Mouse (Mus musculus) heart, adult 9 months (tissue): ENCODE results near the gene Gnl2.

Experiments used
- DNase-seq, 2 experiments: peaks; one replicate each; pipeline ENCODE4 v3.0.0; 2022; ENCODE audit warnings: low spot score in 2 of 2

Gnl2 gene

DNA sequence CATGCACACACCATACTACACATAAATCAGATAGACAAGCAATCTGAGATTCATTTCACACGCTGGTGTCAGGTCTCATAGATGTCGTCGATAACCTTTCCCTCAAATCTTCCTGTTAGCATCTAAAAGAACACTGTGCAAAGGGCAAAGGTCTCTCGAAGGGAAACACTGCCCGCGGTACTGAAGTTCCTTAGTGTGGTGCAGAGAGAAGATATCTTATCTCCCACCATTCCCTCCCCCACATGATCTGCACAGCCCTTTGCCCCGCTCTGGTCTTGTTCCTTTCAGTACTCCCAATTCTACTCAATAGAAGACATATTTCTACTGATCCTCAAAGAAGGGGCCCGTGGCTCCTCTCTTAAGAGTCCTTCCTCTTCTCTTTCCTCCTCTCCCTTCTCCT is 13.4 kb upstream of the Gnl2 start:
- no peak for DNase-seq

DNA sequence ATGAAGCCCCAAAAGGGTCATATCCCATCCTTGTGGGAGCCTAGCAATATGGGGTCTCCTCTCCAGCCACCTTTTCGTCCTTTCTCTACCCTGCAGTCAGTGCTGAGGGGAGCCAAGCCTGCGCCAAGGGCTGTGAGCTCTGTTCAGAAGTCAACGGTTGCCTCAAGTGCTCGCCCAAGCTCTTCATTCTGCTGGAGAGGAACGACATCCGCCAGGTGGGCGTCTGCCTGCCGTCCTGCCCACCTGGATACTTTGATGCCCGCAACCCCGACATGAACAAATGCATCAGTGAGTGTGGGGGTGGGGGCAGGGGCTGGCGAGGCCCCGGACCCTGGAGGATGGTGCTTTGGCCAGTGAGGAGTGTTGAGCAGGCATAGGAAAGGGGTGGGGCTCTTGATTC is 11.5 kb upstream of the Gnl2 start:
- DNase-seq = no peak

DNA sequence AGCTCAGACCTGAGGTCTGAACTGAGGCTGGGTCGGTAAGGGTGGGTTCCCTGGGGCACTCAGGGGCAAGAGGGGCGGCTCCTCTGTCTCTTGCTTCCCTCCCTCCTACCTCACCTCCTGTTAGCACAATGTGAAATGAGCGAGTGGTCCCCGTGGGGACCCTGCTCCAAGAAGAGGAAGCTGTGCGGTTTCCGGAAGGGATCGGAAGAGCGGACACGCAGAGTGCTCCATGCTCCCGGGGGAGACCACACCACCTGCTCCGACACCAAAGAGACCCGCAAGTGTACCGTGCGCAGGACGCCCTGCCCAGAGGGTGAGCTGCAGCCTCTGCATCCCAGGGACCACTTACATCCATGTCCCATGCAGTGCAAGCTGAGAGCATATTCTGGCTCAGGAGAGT is 8.9 kb upstream of the Gnl2 start:
- DNase-seq = no peak

DNA sequence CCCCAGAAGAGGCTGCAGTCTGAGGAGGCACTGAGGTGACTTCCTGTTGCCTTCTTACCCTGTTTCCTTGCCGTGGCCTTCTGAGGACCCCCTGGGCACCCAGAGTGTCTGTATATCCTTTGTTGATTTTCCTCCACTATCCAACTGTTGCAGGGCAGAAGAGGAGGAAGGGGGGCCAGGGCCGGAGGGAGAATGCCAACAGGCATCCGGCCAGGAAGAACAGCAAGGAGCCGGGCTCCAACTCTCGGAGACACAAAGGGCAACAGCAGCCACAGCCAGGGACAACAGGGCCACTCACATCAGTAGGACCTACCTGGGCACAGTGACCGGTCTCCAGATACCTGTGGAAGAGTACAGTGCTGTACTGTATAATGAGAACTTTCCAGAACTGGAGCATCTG is 8.2 kb upstream of the Gnl2 start:
- no peak for DNase-seq

DNA sequence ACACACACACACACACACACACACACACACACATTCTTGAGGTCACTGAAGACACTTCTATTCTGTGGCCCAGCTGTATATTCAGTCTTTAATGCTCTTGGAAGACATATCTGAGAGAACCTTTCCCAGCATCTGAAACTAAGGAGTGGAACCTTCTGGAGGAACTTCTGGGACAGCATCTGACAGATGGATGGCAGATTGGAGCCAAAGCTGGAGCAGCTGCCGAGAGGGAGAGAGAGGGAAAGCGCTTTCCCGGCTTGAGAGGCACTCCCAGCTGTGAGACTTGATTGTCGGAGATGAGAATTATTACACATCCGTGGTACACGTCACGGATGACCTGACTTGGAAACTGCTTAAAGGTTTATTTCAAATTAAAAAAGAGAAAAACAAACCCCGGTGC is 7.7 kb upstream of the Gnl2 start:
- DNase-seq = no peak

DNA sequence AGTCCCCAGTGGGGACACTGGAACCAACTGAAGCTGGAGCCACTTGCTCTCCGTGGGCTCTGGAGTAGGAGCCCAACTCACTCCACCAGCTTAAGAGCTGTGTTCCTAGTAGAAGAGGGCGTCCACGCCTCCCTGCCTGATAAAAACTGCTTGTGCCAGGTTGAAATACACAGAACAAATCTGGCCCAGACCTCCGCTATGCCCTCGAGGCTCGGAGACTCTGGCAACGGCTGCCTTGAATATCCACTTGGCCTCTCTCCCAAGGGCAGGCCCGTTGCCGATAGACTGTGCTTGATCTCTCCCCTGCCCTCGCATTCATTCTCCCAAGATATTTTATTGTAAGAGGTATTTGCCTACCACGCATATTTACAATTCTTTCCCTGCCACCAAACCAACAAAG is 1.0 kb downstream of the Gnl2 start:
- peak; percentile 12 to 27 for DNase-seq

DNA sequence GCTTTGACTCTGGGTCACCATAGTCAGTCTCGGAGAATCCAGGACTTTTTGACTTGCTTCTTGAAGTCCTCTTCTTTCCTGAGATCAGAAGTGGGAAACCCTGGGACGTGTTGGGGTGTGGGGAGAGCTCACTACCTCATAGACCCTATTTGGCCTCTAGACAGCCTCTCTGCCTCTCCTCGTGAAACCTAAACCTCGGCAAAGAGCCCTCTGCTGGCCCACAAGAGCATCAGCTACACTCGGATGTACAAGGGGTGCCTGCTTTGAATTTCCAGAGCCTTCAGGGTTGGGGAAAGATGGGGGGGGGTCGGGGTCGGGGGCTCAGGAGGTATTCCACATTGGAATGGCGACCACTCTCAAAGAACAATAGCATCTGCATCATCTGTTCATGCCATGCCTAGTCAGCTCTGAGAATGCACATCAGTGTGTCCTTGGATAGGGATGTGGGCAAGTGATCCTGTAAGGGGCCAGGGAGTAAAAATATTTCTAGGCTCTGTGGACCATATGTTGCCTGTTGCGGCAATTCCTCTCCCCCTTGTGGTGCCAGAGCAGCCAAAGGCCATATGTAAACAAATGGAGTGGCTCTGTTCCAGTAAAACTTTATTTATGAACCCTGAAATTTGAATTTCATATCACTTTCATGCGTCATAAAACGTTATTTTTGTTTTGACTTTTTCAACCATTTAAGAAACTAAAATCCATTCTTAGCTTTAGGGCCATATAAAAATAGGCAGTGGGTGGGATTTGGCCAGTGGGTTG is 4.6 kb downstream of the Gnl2 start:
- no peak for DNase-seq

DNA sequence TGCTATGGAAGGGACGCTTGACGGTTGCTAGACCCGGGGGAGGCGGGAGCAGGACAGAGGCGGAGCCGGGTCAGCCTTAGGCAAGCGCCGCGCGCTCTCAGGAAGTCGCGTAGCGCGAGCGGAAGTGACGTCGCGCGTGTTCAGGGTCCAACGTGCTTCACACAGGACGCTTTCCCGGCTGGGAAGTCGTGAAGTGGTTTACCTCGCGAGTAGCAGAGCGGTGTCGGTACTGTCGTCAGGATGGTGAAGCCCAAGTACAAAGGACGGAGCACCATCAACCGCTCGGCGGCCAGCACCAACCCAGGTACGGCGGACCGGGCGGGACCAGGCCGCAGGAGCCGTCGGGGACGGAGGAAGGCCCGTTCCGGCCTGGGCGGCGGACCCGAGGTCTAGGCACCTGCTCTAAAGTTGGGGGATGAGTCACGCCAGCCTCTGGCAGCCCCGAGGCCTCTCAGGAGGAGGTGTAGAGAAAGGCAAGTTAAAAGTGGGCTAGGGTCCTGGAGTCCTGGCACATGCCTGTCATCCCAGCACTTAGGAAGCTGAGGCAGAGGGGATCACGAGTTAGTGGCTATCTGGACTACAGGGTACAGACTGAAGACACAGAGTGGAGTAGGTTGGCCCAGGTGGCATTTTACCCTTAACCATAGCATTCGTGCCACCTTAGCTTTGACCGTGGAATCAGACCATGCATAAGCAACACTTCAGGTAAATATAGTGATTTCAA is 13.7 kb downstream of the Gnl2 start:
- DNase-seq = peak; percentile 92 to 94

GRCm38 (mm10) chr4:125034341-125034740 is 18.0 kb downstream of the Gnl2 start:
- DNase-seq = no peak

DNA sequence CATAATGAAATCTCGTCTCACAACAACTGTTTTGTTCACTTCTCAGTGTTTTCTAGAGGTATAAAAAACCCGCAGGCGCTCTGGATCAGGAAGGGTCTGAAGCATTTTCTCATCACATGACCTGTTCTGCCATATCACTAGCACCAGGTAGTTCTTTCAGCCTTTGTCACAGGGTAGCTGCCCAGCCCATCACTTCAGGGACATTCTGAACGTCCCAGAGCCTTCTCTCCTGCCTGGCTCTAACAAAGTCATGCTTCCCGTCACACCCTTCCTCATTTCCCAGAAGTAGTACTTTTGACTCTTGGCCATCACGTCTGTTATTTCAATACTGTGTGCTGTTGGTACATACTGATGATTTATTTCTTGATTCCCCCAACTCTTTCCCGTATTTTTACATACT is 28.1 kb downstream of the Gnl2 start:
- peak; percentile 8 to 28 for DNase-seq

DNA sequence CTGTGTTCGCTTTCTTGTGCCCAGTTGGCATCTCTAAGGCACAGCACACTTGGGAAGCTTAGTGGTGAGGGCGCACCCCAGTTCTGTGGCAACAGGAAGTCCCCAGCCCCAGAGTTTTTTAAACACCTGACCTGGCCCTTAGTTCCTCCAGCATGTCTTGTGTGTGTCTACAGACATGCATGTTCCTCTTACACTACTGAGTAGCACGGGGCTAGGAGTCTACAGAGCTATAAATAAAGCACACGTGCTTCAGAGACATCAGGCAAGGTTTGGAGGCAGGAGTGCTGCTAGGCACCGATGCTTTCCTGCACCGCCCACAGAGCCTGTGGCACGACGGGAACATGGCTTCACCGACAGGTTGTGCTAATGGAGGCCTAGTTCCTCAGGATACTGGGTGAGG is 39.0 kb downstream of the Gnl2 start:
- DNase-seq = no peak

DNA sequence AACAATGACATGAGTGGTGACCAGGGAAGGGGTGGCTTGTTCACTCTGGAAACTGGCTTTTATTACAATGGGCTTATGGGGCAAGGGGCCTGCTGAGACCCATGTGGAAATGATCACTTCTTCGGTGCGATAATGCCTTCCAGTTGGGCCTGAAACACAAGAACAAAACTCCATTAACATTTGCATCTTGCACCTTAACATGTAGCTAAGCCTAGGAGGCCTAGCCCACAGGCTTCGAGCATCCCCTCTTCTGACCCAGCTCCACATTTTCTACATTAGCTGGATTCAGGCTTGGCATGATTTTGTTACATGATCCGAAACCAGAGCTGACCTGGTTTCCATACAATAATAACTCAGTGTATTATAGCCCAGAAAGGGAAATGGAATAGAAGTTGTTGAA is 40.1 kb downstream of the Gnl2 start:
- no peak for DNase-seq

GRCm38 (mm10) chr4:125057273-125057672 is 40.9 kb downstream of the Gnl2 start:
- no peak for DNase-seq

- no peak for DNase-seq
Measured at GRCm38 (mm10) chr4:125058033-125058432, 41.6 kb downstream of the Gnl2 start.

GRCm38 (mm10) chr4:125059025-125059424 is 42.6 kb downstream of the Gnl2 start:
- peak; percentile 12 to 27 for DNase-seq

DNA sequence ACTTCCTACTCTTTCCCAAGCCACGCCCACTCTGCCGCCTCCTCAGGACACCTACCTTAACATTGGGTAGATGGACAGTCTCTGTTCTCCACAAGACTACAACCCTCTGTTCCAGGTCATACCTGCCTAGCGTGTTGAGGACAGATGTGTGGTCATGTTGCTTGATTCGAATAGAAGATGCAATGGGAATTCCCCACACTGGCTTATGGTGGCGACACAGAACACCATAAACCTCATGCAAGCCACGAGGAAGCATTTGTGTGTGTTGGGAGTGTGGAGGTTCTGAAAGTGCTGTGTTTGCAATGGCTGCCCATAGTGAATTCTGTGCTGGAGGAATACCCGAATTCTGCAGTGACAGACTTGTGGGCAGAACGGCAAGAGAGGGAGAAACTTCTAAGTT is 47.4 kb downstream of the Gnl2 start:
- DNase-seq = no peak

- peak; percentile 59 to 68 for DNase-seq
Measured at GRCm38 (mm10) chr4:125065517-125066307, 49.3 kb downstream of the Gnl2 start, which contains the start of gene Dnali1. Dnali1 (minus strand) TSS chr4:125065703.

DNA sequence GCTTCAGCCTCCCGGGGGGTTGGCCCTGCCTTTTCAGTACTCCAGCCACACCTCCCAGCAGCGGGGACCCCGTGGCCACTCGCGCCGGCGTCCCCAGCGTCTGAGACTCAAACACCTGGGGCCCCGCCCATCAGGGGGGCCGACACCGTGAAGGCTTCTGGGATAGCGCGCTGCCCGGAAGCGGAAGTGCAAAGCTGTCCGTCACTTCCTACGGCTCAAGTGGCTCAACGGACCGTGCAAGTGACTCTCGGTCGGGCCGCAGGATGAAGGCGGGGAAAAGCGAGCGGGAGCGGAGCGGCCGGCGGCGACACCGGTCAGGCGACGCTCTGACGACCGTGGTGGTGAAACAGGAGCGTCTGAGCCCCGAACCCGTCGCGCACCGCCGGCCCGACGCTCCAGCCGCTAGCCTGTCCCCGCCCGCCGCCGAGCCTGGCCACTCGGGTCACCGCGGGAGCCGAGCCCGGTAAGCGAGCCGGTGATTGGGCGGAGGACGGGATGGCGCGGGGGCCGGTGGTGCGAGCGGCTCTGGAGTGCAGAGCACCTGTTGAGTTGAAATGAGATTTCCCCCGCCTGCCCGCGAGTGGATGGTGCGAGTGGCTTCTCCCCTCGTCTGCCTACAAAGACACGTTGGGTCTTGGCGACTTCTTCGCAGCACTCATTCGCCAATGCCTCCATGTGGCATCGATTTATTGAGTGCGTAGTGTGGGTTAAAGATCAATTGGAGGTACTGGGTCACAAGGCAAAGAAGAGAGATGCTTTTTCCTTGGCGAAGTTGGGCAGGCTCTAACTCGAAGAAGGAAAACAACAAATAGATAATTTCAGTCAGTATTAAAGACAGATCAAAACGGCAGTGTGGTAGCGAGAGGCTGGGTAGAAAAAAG is 50.3 kb downstream of the Gnl2 start, which contains the start of gene Snip1:
Gene Snip1, plus strand, starts transcription at position 183 of the 881 bp plus-strand sequence.
- peak; percentile 94 for DNase-seq

- no peak for DNase-seq
Measured at GRCm38 (mm10) chr4:125077700-125078099, 61.3 kb downstream of the Gnl2 start.

DNA sequence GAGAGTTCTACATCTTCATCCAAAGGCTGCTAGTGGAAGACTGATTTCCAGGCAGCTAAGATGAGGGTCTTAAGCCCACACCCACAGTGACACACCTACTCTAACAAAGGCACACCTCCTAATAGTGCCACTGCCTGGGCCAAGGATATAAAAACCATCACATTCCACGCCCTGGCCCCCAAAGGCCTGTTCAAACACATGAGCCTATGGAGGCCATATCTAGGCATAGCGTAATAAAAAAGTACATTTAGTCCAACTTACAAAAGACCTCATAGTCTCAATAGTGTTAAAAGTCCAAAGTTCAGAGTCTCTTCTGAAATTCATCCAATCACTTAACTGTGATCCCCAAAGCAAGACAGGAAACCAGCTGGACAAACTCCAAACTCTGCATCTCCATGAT is 62.3 kb downstream of the Gnl2 start:
- no peak for DNase-seq
